Mouse (Mus musculus) megakaryocyte, embryonic 14.5 days (primary cell): ENCODE measurements around the gene Alkbh3.
A peak's percentile ranks its signal among the peaks of the same experiment; 100 is the strongest.

ENCODE experiments used
- FLI1 ChIP-seq: IDR thresholded peaks from 2 replicates; pipeline ENCODE4 v1.6.1; 2012; ENCODE audit warnings: low read length, inconsistent platforms, mixed read lengths
- GATA1 ChIP-seq: IDR thresholded peaks from 3 replicates; pipeline ENCODE4 v1.6.1; 2012; ENCODE audit warnings: mixed read lengths, low read length, inconsistent platforms, borderline replicate concordance

GRCm38 (mm10) chr2:94010335-94011291, at the start of gene Alkbh3:
- TF ChIP-seq GATA1 (no peak), FLI1 (peak; percentile 89; the same call in 1 of the 2 replicates)
